Mouse (Mus musculus) midbrain, embryonic 10.5 days (tissue): ENCODE results near the gene Hrk. TPM values are rescaled to one million over a fixed set of nuclear protein-coding genes. Genes with fewer than 3 reads are reported as not detected.

Experiments
- polyA plus RNA-seq: library from polyadenylated mRNA; unstranded; fragments of >200 nt; fragmentation: Nextera tagmentation; extraction: Ambion mirVana; gene quantifications from 2 replicates; pipeline ENCODE4 v1.2.1, GENCODE M21; 2016

The Hrk gene
- polyA plus RNA-seq, 1 experiment from 2014 or later: 0.06 TPM

Other genes starting within 250 kb of the Hrk start
- 105 and 118 TPM in 2 replicates for gene Fbxo21, start 187.9 kb upstream of the Hrk start, polyA plus RNA-seq
- gene Tesc, start 136.9 kb upstream of the Hrk start, polyA plus RNA-seq: 0.82 and 0.90 TPM in 2 replicates
- gene Fbxw8, start 9.2 kb upstream of the Hrk start, polyA plus RNA-seq: 31.7 and 32.2 TPM in 2 replicates
- 5.0 and 7.2 TPM in 2 replicates for gene Rnft2, start 80.5 kb downstream of the Hrk start, polyA plus RNA-seq
- 11.3 and 11.7 TPM in 2 replicates for gene 2410131K14Rik, start 80.6 kb downstream of the Hrk start, polyA plus RNA-seq